Mouse (Mus musculus) olfactory bulb, adult 2 months (tissue): ENCODE measurements around the gene Ntn5. TPM values are rescaled to one million over a fixed set of nuclear protein-coding genes. Genes with fewer than 3 reads are reported as not detected.
A peak's percentile ranks its signal among the peaks of the same experiment; 100 is the strongest.

Experiments used
- H3K27ac ChIP-seq: fragments of 200-500 bp; 2 replicates; pipeline ENCODE4 v1.5.1; 2012; ENCODE audit warnings: low read depth, low read length; ENCODE audit not compliant: insufficient read depth
- H3K4me1 ChIP-seq: fragments of 200-500 bp; 2 replicates; pipeline ENCODE4 v1.6.1; 2012; ENCODE audit warnings: low read length; ENCODE audit not compliant: control insufficient read depth, insufficient read depth
- H3K4me3 ChIP-seq: fragments of 200-500 bp; 2 replicates; pipeline ENCODE4 v1.5.1; 2012; ENCODE audit warnings: mild to moderate bottlenecking, low read depth, low read length, moderate library complexity; ENCODE audit not compliant: insufficient read depth
- CTCF ChIP-seq: fragments of 200-500 bp; IDR thresholded peaks from 2 replicates; pipeline ENCODE4 v1.5.1; 2012; ENCODE audit warnings: low read depth, mild to moderate bottlenecking, low read length, moderate library complexity; ENCODE audit not compliant: insufficient read depth
- POLR2A ChIP-seq: fragments of 200-500 bp; IDR thresholded peaks from 2 replicates; pipeline ENCODE4 v1.6.1; 2012; ENCODE audit warnings: mild to moderate bottlenecking, low read depth, low read length, moderate library complexity; ENCODE audit not compliant: insufficient read depth
- WGBS: fragments of 180-500 bp; shearing (Covaris S2); methylation state at CpG from one replicate; pipeline ENCODE4 v1.1.7; 2018; 5-methylcytosine and 5-hydroxymethylcytosine counted together
- polyA plus RNA-seq: library from polyadenylated mRNA; stranded (reverse); fragments of >200 nt; gene quantifications from 2 replicates; pipeline ENCODE4 v1.2.4, GENCODE M21; 2012; ENCODE audit warnings: low replicate concordance; ENCODE audit not compliant: missing spikeins, insufficient read depth, insufficient read length

The Ntn5 gene
- not detected in 2 replicates for polyA plus RNA-seq

DNA sequence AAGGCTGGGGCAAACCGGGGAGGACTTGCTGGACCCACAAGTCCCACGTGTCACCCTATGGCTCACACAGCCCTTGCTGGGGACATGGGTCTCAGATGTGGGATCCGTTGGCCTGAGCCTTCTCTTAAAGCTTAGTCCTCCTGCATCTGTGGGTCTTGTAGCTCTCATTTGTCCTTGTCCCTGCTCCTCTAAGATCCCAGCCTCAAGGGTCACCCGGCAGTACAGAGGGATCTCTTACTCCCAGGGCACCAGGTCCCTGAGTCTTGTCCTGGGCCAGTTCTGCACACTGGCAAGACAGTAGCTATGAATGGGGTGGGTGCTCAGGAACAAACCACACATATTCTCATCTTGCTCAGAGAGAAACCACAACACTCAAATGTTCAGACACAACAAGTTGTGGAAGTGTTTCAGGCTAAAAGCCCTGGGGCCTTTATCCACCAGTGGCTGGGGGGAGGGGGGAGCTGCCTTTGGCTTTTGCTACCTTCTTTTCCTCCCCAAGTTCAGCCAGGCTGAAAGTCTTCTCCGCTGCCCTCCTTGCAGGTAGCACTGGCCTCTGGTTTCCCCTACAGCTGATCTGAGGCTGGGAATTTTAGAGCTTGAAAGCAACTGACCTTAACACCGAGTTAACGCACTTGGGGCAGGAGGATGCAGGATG is at the start of gene Ntn5:
Gene Ntn5, plus strand, starts transcription at position 627 of the 655 bp plus-strand sequence.
- peaks cover 7% of the 10 kb centered on the region for H3K4me1 ChIP-seq
- 82% methylated on average over 7 of the region's 7 CpGs for WGBS
- H3K27ac ChIP-seq = no peak within 1 kb of the TSS
- no peak for TF ChIP-seq POLR2A
- TF ChIP-seq CTCF = no peak
- no peak within 1 kb of the TSS for H3K4me3 ChIP-seq

DNA sequence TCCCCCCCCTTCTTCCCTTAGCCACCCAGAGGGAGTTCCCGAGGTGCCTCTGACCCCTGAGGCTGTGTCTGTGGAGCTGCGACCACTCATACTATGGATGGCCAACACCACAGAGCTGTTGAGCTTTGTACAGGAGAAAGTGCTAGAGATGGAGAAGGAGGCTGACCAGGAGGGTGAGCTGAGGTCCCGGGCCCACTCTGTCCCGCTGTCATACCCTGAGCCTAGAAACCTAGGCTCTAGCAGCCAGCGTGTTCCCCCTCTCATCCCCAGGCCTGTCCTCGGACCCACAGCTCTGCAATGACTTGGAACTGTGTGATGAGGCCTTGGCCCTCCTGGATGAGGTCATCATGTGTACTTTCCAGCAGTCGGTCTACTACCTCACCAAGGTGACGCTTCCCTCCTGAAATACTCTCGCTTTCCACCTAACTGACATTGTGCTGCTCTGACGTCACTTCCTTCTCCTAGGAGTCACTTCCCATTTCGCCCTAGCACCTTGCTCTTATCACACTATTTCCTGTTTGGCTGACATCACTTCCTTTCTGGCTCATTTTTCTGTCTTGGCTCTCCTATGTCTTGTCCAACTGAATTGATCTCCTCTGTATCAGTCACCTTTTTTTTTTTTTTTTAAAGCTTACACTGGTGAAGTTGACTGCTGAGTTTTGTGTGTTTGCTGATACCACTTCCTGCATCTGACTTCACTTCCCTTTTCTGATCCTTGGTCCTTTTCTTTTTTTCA is 48.7 kb upstream of the Ntn5 start:
- Histone ChIP-seq H3K27ac (no peak overlapping the region), H3K4me1 (peaks cover 13% of the 10 kb centered on the region), H3K4me3 (no peak overlapping the region)
- 92% methylated on average over 11 of the region's 11 CpGs for WGBS
- TF ChIP-seq CTCF (no peak), POLR2A (no peak)

DNA sequence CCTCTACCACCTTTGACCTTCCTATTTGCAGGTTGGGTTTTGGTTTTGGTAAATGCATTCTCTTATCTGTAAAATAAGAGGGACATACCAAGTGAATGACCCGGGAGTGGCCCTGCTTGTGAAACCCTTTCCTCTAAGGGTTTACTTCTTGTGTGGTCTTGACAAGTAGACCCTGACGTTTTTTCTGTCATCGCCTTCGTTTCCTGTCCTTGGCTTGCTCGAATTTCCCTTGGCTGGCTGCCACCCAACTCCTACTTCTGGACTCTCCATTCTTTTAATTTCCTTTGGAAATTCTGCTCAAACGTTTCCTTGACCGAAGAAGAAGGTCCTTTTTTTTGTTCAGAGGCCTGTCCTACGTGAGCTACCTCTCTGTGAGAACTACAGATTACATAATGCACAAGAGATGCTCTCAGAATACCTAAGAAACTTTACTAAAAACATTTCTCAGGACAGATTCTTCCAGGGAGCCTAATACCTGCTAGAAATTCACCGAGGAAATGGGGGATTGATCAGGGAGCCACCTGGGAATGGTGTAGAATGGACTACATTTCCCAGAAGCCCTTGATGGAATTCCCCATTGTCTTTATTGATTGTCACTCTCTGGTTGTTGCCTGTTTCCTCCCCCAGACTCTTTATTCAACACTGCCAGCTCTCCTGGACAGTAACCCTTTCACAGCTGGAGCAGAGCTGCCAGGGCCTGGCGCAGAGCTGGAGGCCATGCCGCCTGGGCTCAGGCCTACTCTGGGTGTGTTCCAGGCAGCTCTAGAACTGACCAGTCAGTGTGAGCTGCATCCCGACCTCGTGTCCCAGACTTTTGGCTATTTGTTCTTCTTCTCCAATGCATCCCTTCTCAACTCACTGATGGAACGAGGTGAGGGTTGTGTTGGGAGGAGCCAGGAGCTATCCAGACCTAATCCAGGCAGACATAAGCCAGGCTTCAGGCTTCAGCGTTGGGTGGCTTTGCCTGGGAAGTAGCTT is 47.8 kb upstream of the Ntn5 start:
- H3K4me3 ChIP-seq = no peak overlapping the region
- 77% methylated on average over 15 of the region's 15 CpGs for WGBS
- peaks cover 13% of the 10 kb centered on the region for H3K4me1 ChIP-seq
- TF ChIP-seq CTCF (no peak), POLR2A (no peak)
- no peak overlapping the region for H3K27ac ChIP-seq

DNA sequence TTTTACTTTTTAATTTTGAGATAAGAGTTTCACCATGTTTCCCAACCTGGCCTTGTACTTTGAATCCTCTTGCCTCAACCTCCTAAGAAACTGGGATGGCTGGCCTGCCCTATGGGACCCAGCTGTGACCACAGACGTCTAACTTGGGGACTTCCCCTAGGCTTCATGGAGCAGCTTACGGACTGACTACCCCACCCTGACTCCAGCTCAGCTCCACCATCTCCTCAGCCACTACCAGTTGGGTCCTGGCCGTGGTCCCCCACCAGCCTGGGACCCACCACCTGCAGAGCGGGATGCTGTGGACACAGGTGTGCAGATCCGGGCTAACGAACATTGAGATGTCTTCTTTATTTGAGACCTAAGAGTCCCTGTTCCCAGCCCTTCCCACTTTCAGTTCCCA is 46.1 kb upstream of the Ntn5 start:
- no peak overlapping the region for H3K27ac ChIP-seq
- peaks cover 14% of the 10 kb centered on the region for H3K4me1 ChIP-seq
- WGBS = 97% methylated on average over 6 of the region's 6 CpGs
- TF ChIP-seq CTCF (no peak), POLR2A (no peak)
- no peak overlapping the region for H3K4me3 ChIP-seq

DNA sequence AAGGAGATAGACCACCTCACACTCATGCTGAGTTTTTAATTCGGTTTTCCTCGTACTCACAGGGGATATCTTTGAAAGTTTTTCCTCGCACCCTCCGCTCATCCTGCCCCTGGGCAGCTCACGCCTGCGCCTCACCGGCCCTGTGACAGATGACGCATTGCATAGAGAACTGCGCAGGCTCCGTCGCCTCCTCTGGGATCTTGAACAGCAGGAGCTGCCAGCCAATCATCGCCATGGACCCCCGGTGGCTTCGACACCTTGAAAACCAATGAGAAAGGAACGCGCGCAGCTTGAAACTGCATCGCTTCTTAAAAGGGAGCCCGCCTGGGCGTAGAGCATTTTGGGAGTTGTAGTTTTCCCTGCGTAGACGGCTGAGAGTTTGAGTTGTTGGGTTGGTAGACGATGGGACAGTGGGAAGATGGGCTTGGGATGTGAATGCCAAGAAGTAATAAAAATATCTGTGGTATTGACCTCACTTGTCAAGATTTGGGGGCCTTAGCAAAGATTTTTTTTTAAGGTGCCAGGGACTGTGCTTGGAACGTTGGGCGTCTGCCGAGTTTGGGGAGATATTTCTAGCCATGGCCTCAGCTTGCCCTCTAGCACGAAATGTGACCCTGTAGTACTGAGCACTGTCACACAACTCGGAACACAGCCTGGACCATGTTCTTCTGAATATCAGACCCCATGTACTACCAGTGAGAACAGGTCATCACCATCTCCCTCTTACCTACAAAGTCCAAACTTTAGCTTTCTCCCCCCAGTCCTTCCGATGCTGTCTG is 45.0 kb upstream of the Ntn5 start:
- Histone ChIP-seq H3K4me3 (peak overlapping the region; percentile 22), H3K27ac (no peak overlapping the region), H3K4me1 (peaks cover 19% of the 10 kb centered on the region)
- 18% methylated on average over 29 of the region's 29 CpGs for WGBS
- TF ChIP-seq POLR2A = peak; percentile 56
- no peak for TF ChIP-seq CTCF

DNA sequence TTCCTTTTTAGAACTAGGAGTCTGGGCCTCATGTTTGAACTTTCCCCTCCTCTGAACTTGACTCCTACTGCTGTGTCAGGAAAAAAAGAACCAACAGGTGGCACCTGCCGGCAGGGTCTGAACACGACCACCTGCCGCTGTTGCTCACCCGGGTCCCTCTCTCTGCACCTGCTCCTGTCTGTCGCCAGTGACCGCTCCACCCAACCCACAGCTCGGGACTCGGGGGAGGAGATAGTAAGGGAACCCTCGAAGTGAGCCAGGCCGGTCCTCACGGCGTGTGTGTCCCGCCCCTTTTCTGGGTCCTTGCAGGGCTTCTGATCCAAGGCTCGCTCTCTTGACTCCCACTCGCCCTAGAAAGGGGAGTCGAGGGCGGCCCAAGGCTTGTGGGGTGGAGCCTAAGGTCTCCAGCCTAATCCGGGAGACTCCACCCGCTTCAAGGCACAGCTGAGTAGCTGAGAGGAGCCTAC is 44.2 kb upstream of the Ntn5 start, which contains the start of gene Mamstr:
Gene Mamstr, plus strand, starts transcription at position 417 of the 467 bp plus-strand sequence.
- H3K4me3 ChIP-seq = no peak within 1 kb of the TSS
- 45% methylated on average over 19 of the region's 19 CpGs for WGBS
- no peak within 1 kb of the TSS for H3K27ac ChIP-seq
- TF ChIP-seq POLR2A (no peak), CTCF (no peak)
- peaks cover 26% of the 10 kb centered on the region for H3K4me1 ChIP-seq

DNA sequence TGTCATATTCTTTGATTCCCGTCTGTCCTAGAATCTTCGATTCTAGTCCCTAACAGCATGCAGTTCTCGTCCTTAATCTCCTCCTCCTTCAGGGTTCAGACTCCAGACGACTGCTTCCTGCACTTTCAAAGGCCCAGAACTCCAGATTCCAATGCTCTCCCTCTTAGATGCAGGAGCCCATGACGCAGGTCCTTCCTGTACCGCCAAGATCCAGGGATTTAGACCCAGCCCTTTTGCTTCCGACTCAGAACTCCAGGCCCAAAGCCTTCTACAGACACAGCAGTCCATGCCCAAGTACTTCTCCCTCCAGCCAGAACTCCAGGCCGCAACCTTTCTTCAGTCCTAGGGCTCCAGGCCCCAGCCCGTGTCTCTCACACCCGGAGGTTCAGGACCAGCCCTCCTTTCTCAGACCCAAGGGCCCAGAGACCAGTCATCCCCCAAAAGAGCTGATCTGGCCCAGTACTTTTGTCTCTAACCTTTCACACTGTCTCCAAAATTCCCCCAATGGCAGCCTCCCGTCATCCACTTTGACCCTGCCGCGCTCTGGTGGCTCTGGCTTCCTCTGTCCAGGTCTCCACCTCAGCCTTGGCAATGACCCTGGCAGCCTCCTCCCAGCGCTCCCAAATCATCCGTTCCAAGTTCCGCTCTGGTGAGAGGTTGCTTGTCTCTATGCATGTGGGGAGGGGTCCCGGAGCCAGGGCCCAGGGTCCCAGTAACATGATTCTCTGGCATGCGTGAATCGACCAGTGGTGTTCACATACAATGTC is 43.4 kb upstream of the Ntn5 start:
- H3K4me1 ChIP-seq = peaks cover 31% of the 10 kb centered on the region
- no peak overlapping the region for H3K27ac ChIP-seq
- TF ChIP-seq CTCF (no peak), POLR2A (no peak)
- no peak overlapping the region for H3K4me3 ChIP-seq
- 81% methylated on average over 19 of the region's 19 CpGs for WGBS
